Comparison of ENCODE assay signal across 8 mouse cellular contexts in the genomic region with DNA sequence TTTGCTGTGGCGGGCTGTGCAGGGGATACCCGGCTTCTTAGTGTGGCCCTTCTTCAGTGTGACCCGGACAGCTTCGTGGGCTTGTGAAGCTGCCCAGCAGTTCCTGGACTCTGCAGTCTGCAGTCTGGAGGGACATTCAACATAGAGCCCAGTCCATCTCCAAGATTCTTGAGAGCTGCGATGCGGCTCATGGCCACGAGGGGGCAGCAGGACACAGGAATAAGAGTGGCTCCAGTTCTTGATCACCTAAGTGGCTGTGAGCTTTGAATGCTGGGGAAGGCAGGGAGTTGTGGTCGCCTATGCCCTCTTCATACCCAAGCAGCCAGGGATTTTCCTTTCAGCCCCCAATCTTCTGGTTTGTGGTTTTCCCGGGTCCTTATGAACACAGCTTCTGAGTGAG. TPM values are rescaled to one million over a fixed set of nuclear protein-coding genes. Genes with fewer than 3 reads are reported as not detected.
DNase-seq lines count a peak whose midpoint lies in the region; ATAC-seq and TF ChIP-seq lines count a peak whose summit lies in the region.

No protein-coding gene starts in this region.

- H3K4me1 ChIP-seq in intestine, postnatal 0 days (replicated peaks; ENCODE audit: control insufficient read depth, insufficient read depth, low read length) = no peaks in the 10 kb centered on the region
- H3K4me1 ChIP-seq in limb, embryonic 14.5 days (ENCODE audit: control insufficient read depth, insufficient read depth, low read length) = no peaks in the 10 kb centered on the region
- H3K4me1 ChIP-seq in midbrain, embryonic 15.5 days = no peaks in the 10 kb centered on the region

- ATAC-seq in intestine, postnatal 0 days = peak; percentile 67
- peak; percentile 76 for ATAC-seq in limb, embryonic 14.5 days (ENCODE audit: low FRiP score, low read depth)
- ATAC-seq in midbrain, embryonic 15.5 days (replicated peaks) = peak; percentile 76

- peak; percentile 49 for DNase-seq in 3134 (ENCODE audit: extremely low read depth, insufficient read length, low spot score)
- peak; percentile 88 for DNase-seq in ZHBTc4 (ENCODE audit: low read depth, low spot score)
- DNase-seq in embryo, embryonic 10 days (ENCODE audit: low spot score) = peak; percentile 95
- DNase-seq in heart, adult 11 months = peak; percentile 96
- peak; percentile 76 for DNase-seq in limb, embryonic 14.5 days (ENCODE audit: low spot score)
- peak; percentile 65 to 78 for DNase-seq in spleen, postnatal 36 days (ENCODE audit: low spot score in 2 of 2)

- H3K4me2 ChIP-seq in intestine, postnatal 0 days (replicated peaks; ENCODE audit: low read depth) = 0 out of 2 replicates have a peak overlapping the region, but pooled peaks have one; percentile 0
- H3K4me2 ChIP-seq in limb, embryonic 14.5 days (replicated peaks; ENCODE audit: low read depth, low read length, severe bottlenecking) = no peak overlapping the region
- no peak overlapping the region for H3K4me2 ChIP-seq in midbrain, embryonic 15.5 days

- peak; percentile 90 for TF ChIP-seq CTCF in intestine, postnatal 0 days (IDR thresholded peaks at IDR 0.05; ENCODE audit: low read depth)

- 2% methylated on average over 9 of the region's 9 CpGs for WGBS in intestine, postnatal 0 days
- WGBS in limb, embryonic 14.5 days = 3% methylated on average over 9 of the region's 9 CpGs
- WGBS in midbrain, embryonic 15.5 days = 4% methylated on average over 9 of the region's 9 CpGs

- no peak overlapping the region for H3K27ac ChIP-seq in intestine, postnatal 0 days (ENCODE audit: low read depth, low read length)
- H3K27ac ChIP-seq in limb, embryonic 14.5 days (replicated peaks; ENCODE audit: low read depth, low read length) = no peak overlapping the region
- no peak overlapping the region for H3K27ac ChIP-seq in midbrain, embryonic 15.5 days

- H3K4me3 ChIP-seq in intestine, postnatal 0 days (ENCODE audit: low read depth, low read length) = no peak overlapping the region
- H3K4me3 ChIP-seq in limb, embryonic 14.5 days (replicated peaks; ENCODE audit: low read length) = no peak overlapping the region
- no peak overlapping the region for H3K4me3 ChIP-seq in midbrain, embryonic 15.5 days

- no peaks in the 10 kb centered on the region for H3K27me3 ChIP-seq in intestine, postnatal 0 days (replicated peaks; ENCODE audit: control insufficient read depth, insufficient read depth, low read length)
- no peaks in the 10 kb centered on the region for H3K27me3 ChIP-seq in limb, embryonic 14.5 days (ENCODE audit: control insufficient read depth, insufficient read depth, low read length)
- no peaks in the 10 kb centered on the region for H3K27me3 ChIP-seq in midbrain, embryonic 15.5 days (replicated peaks)

- TF ChIP-seq POLR2A in limb, embryonic 14.5 days (IDR thresholded peaks at IDR 0.05; ENCODE audit: borderline replicate concordance, extremely low read depth, insufficient read depth, insufficient read length) = no peak

- H3K36me3 ChIP-seq in intestine, postnatal 0 days (ENCODE audit: control insufficient read depth, insufficient read depth) = peaks cover 19% of the 10 kb centered on the region; the same call in 1 of the 2 replicates
- H3K36me3 ChIP-seq in limb, embryonic 14.5 days (ENCODE audit: control insufficient read depth, insufficient read depth, low read length) = peaks cover 16% of the 10 kb centered on the region
- 0 out of 2 replicates have a peak, but pooled peaks cover 9% of the 10 kb centered on the region for H3K36me3 ChIP-seq in midbrain, embryonic 15.5 days (replicated peaks)

- H3K9me3 ChIP-seq in intestine, postnatal 0 days (ENCODE audit: control insufficient read depth) = no peaks in the 10 kb centered on the region
- no peaks in the 10 kb centered on the region for H3K9me3 ChIP-seq in limb, embryonic 14.5 days (ENCODE audit: control insufficient read depth, low read length)
- H3K9me3 ChIP-seq in midbrain, embryonic 15.5 days = no peaks in the 10 kb centered on the region

- H3K9ac ChIP-seq in intestine, postnatal 0 days (ENCODE audit: low read depth, low read length) = no peak overlapping the region
- no peak overlapping the region for H3K9ac ChIP-seq in limb, embryonic 14.5 days (ENCODE audit: low read depth, low read length, severe bottlenecking)
- no peak overlapping the region for H3K9ac ChIP-seq in midbrain, embryonic 15.5 days

RNA-seq across cellular contexts. Expression of a gene that starts 12.7 kb away (rescaled TPM):
- 1,060 and 1,067 TPM in 2 replicates for polyA plus RNA-seq in intestine, postnatal 0 days (2015; fragmentation: Nextera tagmentation; extraction: Ambion mirVana)
- polyA plus RNA-seq in limb, embryonic 14.5 days (2012; rRNA removed) = 1,284 and 1,402 TPM in 2 replicates
- 2,129 and 2,245 TPM in 2 replicates for polyA plus RNA-seq in limb, embryonic 14.5 days (2014; fragmentation: Nextera tagmentation; extraction: Ambion mirVana)
- polyA plus RNA-seq in midbrain, embryonic 15.5 days (2015; fragmentation: Nextera tagmentation; extraction: Ambion mirVana) = 689 and 743 TPM in 2 replicates

RNA-seq across cellular contexts. Expression of a gene that starts 12.9 kb away (rescaled TPM):
- polyA plus RNA-seq in intestine, postnatal 0 days (2015; fragmentation: Nextera tagmentation; extraction: Ambion mirVana) = 23.5 and 25.5 TPM in 2 replicates
- 48.8 and 62.7 TPM in 2 replicates for polyA plus RNA-seq in limb, embryonic 14.5 days (2012; rRNA removed)
- polyA plus RNA-seq in limb, embryonic 14.5 days (2014; fragmentation: Nextera tagmentation; extraction: Ambion mirVana) = 38.6 and 43.4 TPM in 2 replicates
- 80.9 and 84.4 TPM in 2 replicates for polyA plus RNA-seq in midbrain, embryonic 15.5 days (2015; fragmentation: Nextera tagmentation; extraction: Ambion mirVana)

RNA-seq across cellular contexts. Expression of a gene that starts 17.2 kb away (rescaled TPM):
- polyA plus RNA-seq in intestine, postnatal 0 days (2015; fragmentation: Nextera tagmentation; extraction: Ambion mirVana) = 14.0 and 15.0 TPM in 2 replicates
- 7.7 and 9.3 TPM in 2 replicates for polyA plus RNA-seq in limb, embryonic 14.5 days (2012; rRNA removed)
- polyA plus RNA-seq in limb, embryonic 14.5 days (2014; fragmentation: Nextera tagmentation; extraction: Ambion mirVana) = 4.0 and 6.6 TPM in 2 replicates
- 14.9 and 15.1 TPM in 2 replicates for polyA plus RNA-seq in midbrain, embryonic 15.5 days (2015; fragmentation: Nextera tagmentation; extraction: Ambion mirVana)

RNA-seq across cellular contexts. Expression of a gene that starts 28.0 kb away (rescaled TPM):
- 10.6 and 11.2 TPM in 2 replicates for polyA plus RNA-seq in intestine, postnatal 0 days (2015; fragmentation: Nextera tagmentation; extraction: Ambion mirVana)
- 30.5 and 30.9 TPM in 2 replicates for polyA plus RNA-seq in limb, embryonic 14.5 days (2012; rRNA removed)
- 21.6 and 25.0 TPM in 2 replicates for polyA plus RNA-seq in limb, embryonic 14.5 days (2014; fragmentation: Nextera tagmentation; extraction: Ambion mirVana)
- 25.9 and 26.2 TPM in 2 replicates for polyA plus RNA-seq in midbrain, embryonic 15.5 days (2015; fragmentation: Nextera tagmentation; extraction: Ambion mirVana)

RNA-seq across cellular contexts. Expression of a gene that starts 28.3 kb away (rescaled TPM):
- polyA plus RNA-seq in intestine, postnatal 0 days (2015; fragmentation: Nextera tagmentation; extraction: Ambion mirVana) = 111 and 116 TPM in 2 replicates
- 53.6 and 104 TPM in 2 replicates for polyA plus RNA-seq in limb, embryonic 14.5 days (2012; rRNA removed)
- 135 and 142 TPM in 2 replicates for polyA plus RNA-seq in limb, embryonic 14.5 days (2014; fragmentation: Nextera tagmentation; extraction: Ambion mirVana)
- polyA plus RNA-seq in midbrain, embryonic 15.5 days (2015; fragmentation: Nextera tagmentation; extraction: Ambion mirVana) = 178 TPM in 2 replicates
